Mouse (Mus musculus) megakaryocyte-erythroid progenitor cell, adult 5-6 weeks (primary cell): ENCODE results near the gene Gfra1. TPM values are rescaled to one million over a fixed set of nuclear protein-coding genes. Genes with fewer than 3 reads are reported as not detected.

Source experiments
- ATAC-seq: replicated peaks from 2 replicates; pipeline ENCODE4 v1.8.0; 2016; ENCODE audit warnings: mild to moderate bottlenecking, inconsistent platforms; ENCODE audit not compliant: severe bottlenecking, poor library complexity, low FRiP score, low TSS enrichment
- total RNA-seq, 2 experiments: library from RNA; stranded (forward) in 1 of 2; stranded (reverse) in 1 of 2; fragments of 200-1000, 215-1000 nt in 1 of 2; fragments of >200 nt in 1 of 2; fragmentation: Nextera tagmentation in 1 of 2; gene quantifications; 2 replicates each; pipeline ENCODE4 v1.2.3; 2014 to 2017

Gene Gfra1
- total RNA-seq, 2 experiments from 2014 or later = 3.2 TPM; not detected in 1

DNA sequence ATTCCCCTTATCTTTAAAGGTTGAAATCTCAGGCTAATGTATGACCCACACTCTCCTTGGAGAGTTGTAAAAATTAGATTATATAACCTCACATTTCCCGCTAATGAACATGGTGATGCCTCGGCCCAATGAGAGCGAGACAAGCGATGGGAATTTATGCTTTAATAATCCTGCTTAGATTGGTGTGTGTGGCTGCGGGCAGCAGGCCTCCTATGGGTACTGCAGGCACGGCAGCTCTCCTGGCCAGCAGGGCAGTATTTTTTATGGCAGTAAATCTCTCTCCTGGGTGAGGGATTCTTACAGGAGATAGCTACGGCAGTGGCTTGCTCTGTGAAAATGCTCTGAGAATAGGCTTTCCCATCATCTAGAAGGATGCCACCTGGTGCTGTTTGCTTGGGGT, 250.2 kb downstream of the Gfra1 start:
- no peak for ATAC-seq

DNA sequence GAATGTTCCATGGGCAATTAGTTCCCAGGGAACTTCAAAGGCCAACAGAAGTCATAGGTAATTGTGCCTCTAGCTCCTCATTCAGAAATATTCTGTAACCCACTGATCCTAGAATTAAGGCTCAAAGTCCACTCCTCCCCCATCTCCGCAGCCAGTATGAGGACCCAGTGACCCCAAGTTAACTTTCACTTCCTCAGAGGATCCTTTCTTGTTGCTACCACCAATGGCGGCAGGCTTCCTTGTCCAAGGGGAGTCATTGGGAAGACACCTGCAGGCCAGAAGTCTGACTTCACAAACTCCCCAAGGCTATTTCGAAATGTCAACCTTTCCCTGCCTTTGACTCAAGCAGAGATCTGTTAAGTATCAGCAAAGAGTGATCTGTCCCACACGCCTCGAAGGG, 253.1 kb downstream of the Gfra1 start:
- no peak for ATAC-seq

DNA sequence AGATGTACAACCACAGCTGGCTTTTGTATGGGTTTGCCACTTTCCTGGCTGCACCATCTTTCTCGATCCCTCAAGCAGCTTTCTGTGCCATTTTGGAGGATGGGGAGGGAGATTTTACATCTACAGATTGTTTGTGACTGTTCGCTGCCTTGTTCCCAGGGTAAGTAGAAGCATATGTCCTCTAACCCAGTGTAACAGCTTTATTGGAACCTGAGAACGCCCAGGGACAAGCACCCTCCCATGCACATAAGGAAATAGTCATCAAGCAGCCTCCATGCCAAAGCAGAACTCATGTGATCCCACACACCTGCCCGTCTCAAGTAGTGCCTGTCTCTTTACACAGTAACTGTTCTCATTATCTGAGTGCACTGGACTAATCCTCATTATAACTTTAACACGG, 256.0 kb downstream of the Gfra1 start:
- ATAC-seq = no peak

DNA sequence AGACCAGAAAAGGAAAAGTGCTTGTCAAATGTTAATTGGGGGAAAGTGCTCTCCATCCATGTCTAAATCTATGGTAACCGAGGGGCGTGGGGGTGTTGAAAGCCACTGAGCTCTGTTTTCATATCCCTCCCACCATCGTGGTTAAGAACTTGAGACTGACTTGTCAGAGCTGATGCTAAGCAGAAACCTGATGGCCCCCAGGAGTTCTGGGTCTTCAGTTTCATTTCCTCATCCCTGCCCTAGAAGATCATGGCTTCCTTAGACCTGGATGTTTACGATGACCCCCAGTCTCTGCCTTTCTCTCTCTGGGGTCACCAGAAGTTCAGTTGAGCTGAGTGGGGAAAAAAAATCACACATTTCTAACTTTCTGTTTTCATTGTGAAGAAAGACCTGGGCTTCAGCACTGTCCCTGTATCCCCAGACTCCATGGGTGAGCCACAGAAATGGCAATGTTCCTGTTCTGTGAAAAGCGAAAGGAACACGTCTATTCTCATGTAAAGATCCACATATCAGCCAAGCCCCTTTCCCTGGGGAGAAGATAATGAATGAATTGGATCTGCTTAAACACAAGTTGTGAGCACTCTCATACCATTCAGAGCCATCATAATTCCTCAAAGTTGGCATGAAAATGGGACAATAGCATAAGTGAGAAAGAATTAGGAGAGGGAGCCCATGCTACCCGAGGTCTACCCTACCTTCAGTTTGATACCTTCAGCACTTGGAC, 261.8 kb downstream of the Gfra1 start:
- no peak for ATAC-seq

DNA sequence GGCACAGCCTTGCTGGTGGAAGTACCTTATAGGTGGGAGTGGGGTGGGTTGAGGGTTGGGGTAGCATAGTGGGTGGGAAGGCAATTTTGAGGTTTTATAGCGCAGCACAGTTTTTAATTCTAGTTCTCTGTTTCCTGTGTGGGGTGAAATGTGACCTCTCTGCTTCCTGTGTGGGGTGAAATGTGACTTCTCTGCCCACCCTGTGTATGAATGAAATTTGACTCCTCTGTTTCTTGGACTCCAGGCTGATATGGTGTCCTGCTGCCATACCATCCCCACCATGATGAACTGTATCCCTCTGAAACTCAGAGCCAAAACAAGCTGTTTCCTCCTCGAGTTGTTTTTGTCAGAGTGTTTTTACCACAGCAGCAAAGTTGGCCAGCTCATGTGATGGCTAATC, 264.8 kb downstream of the Gfra1 start:
- no peak for ATAC-seq

DNA sequence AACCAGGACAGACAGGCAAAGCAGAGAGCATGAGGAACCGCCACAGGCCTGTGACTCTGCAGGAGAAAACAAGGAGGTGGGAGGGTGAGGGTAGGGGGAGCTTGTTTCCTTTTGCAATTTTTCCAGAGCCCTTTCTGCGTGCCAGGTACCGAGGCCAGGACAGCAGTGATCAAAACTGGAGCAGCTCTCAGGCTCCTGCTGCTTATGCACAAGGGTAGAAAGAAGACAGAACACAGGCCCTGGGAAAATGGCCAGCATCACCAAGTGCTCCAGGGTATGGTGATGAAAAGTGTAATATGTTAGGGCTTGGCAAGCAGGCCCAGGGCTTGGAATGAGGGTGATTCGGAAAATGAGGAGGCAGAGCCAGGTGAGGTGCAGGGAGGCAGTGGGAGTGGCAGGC, 269.2 kb downstream of the Gfra1 start:
- ATAC-seq = no peak

Other genes starting within 250 kb of the Gfra1 start
- gene Ccdc172, start 56.1 kb upstream of the Gfra1 start, total RNA-seq (2014; fragmentation: Nextera tagmentation) = not detected in 2 replicates
- gene Ccdc172, start 56.1 kb upstream of the Gfra1 start, total RNA-seq (2017) = not detected in 2 replicates
- not detected in 2 replicates for gene Pnlip, start 196.6 kb upstream of the Gfra1 start, total RNA-seq (2014; fragmentation: Nextera tagmentation)
- gene Pnlip, start 196.6 kb upstream of the Gfra1 start, total RNA-seq (2017) = not detected in 2 replicates